23 mouse cellular contexts compared by ENCODE assay signal in the genomic region with DNA sequence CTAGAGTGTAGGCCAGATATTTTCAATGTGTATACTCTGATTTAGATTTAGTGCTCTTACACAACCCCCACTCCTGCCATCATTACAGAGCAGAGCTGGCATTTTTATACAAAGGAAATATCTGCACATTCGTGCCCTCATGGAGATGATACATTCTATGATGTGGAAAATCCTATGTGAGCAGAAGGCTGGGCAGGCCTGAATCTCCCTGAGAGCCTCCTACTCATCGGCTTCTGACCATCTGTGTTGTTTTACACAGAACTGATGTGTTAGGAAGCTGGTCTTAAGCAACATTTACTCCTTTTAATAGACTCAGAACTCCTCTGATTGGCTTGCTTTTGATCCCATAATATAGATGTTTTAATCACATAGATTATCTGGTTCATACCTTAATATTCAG.
A peak's percentile ranks its signal among the peaks of the same experiment; 100 is the strongest.
DNase-seq lines count a peak whose midpoint lies in the region; ATAC-seq and TF ChIP-seq lines count a peak whose summit lies in the region.
"Had no signal": no experiment of that assay in that cellular context is flagged by ENCODE, and none has a peak within 500 bp of the region (broad histone marks: within the 10 kb centered on the region; RNA-seq: fewer than 3 reads in every experiment).

No protein-coding gene starts in this region.

- DNase-seq in hindbrain, postnatal 0 days (ENCODE audit: low spot score), result no peak
- DNase-seq in frontal cortex, postnatal 14 days (ENCODE audit: low spot score in 2 of 2), result peak; percentile 8 to 11
- DNase-seq in layer of hippocampus, postnatal 36 days, result peak; percentile 34 to 40
- DNase-seq in right cerebral cortex, postnatal 14 days, result peak; percentile 12
- no peak for DNase-seq in testis, postnatal 10 days (ENCODE audit: low spot score)
- DNase-seq in adrenal gland, postnatal 36 days, result no peak
- DNase-seq: adrenal gland, postnatal 10 days; B cell, adult 2 months; cerebellum, adult 2 months; embryo, embryonic 11 days; heart, postnatal 36 days; kidney, adult 8-10 months; kidney, postnatal 4 days; midbrain, embryonic 14.5 days; thymus, adult 2 months had no signal

- H3K9ac ChIP-seq in hindbrain, postnatal 0 days (replicated peaks; ENCODE audit: low read length), result no peak overlapping the region
- no peak overlapping the region for H3K9ac ChIP-seq in hindbrain, embryonic 13.5 days
- H3K9ac ChIP-seq: embryonic facial prominence, embryonic 15.5 days; heart, embryonic 13.5 days; limb, embryonic 13.5 days; liver, embryonic 15.5 days had no signal

- H3K36me3 ChIP-seq in hindbrain, postnatal 0 days (ENCODE audit: insufficient read depth, low read length), result no peaks in the 10 kb centered on the region
- H3K36me3 ChIP-seq in hindbrain, embryonic 13.5 days, result no peaks in the 10 kb centered on the region
- H3K36me3 ChIP-seq: embryonic facial prominence, embryonic 15.5 days; forebrain, embryonic 10.5 days; heart, embryonic 13.5 days; limb, embryonic 13.5 days; liver, embryonic 15.5 days had no signal

- H3K27ac ChIP-seq in hindbrain, postnatal 0 days, result no peak overlapping the region
- no peak overlapping the region for H3K27ac ChIP-seq in hindbrain, embryonic 13.5 days
- H3K27ac ChIP-seq: embryonic facial prominence, embryonic 15.5 days; forebrain, embryonic 10.5 days; heart, embryonic 13.5 days; limb, embryonic 13.5 days; liver, embryonic 15.5 days had no signal

- H3K4me1 ChIP-seq in hindbrain, postnatal 0 days (ENCODE audit: insufficient read depth, low read length), result no peaks in the 10 kb centered on the region
- H3K4me1 ChIP-seq in hindbrain, embryonic 13.5 days (replicated peaks), result no peaks in the 10 kb centered on the region
- H3K4me1 ChIP-seq: embryonic facial prominence, embryonic 15.5 days; forebrain, embryonic 10.5 days; heart, embryonic 13.5 days; limb, embryonic 13.5 days; liver, embryonic 15.5 days had no signal

- TF ChIP-seq CTCF in hindbrain, postnatal 0 days (IDR thresholded peaks at IDR 0.05; ENCODE audit: low read depth), result no peak

- 0 out of 2 replicates have a peak, but pooled peaks have one; percentile 35 for ATAC-seq in hindbrain, postnatal 0 days
- no peak for ATAC-seq in hindbrain, embryonic 13.5 days (ENCODE audit: low FRiP score)
- ATAC-seq: inflammation-experienced regulatory T-cells, adult 6 months; lung, postnatal 0 days had no signal

- no peak overlapping the region for H3K4me3 ChIP-seq in hindbrain, postnatal 0 days (ENCODE audit: low read length)
- no peak overlapping the region for H3K4me3 ChIP-seq in hindbrain, embryonic 13.5 days
- H3K4me3 ChIP-seq: embryonic facial prominence, embryonic 15.5 days; forebrain, embryonic 10.5 days; heart, embryonic 13.5 days; limb, embryonic 13.5 days; liver, embryonic 15.5 days had no signal

- 69% methylated on average over 2 of the region's 2 CpGs for WGBS in hindbrain, postnatal 0 days
- 85% methylated on average over 2 of the region's 2 CpGs for WGBS in hindbrain, embryonic 13.5 days

- H3K27me3 ChIP-seq in hindbrain, postnatal 0 days (ENCODE audit: insufficient read depth, low read length), result no peaks in the 10 kb centered on the region
- no peaks in the 10 kb centered on the region for H3K27me3 ChIP-seq in hindbrain, embryonic 13.5 days
- H3K27me3 ChIP-seq: embryonic facial prominence, embryonic 15.5 days; heart, embryonic 13.5 days; limb, embryonic 13.5 days; liver, embryonic 15.5 days had no signal

- H3K9me3 ChIP-seq in hindbrain, postnatal 0 days (ENCODE audit: low read length), result no peaks in the 10 kb centered on the region
- no peaks in the 10 kb centered on the region for H3K9me3 ChIP-seq in hindbrain, embryonic 13.5 days
- H3K9me3 ChIP-seq: embryonic facial prominence, embryonic 15.5 days; forebrain, embryonic 10.5 days; heart, embryonic 13.5 days; limb, embryonic 13.5 days; liver, embryonic 15.5 days had no signal

- H3K4me2 ChIP-seq in hindbrain, postnatal 0 days (ENCODE audit: low read depth, low read length), result no peak overlapping the region
- H3K4me2 ChIP-seq in hindbrain, embryonic 13.5 days, result no peak overlapping the region
- H3K4me2 ChIP-seq: embryonic facial prominence, embryonic 15.5 days; heart, embryonic 13.5 days; limb, embryonic 13.5 days; liver, embryonic 15.5 days had no signal

Comparison
In these comparisons a context has a peak if more than half of its experiments do, and no peak if none do; other contexts are left out.
1. DNase-seq: peak in frontal cortex, postnatal 14 days (2 of 2), layer of hippocampus, postnatal 36 days (2 of 2) and right cerebral cortex, postnatal 14 days (single experiment); none in hindbrain, postnatal 0 days (single experiment), testis, postnatal 10 days (single experiment) and adrenal gland, postnatal 36 days (0 of 2).